Mouse (Mus musculus) heart, adult 8-10 months (tissue): ENCODE data around the gene Pus10. TPM values are rescaled to one million over a fixed set of nuclear protein-coding genes. Genes with fewer than 3 reads are reported as not detected.

ENCODE experiments used
- DNase-seq: peaks from one replicate; pipeline ENCODE4 v3.0.0; 2022; ENCODE audit warnings: low spot score
- total RNA-seq, 4 experiments: library from RNA; stranded (reverse); gene quantifications; 2 replicates each; pipeline ENCODE4 v1.2.4; 2022

The Pus10 gene
- 10 to 100 TPM in 2 of 4 experiments, 1 to 10 TPM in 2; 7.0 to 12.7 (median 9.6) TPM for total RNA-seq

DNA sequence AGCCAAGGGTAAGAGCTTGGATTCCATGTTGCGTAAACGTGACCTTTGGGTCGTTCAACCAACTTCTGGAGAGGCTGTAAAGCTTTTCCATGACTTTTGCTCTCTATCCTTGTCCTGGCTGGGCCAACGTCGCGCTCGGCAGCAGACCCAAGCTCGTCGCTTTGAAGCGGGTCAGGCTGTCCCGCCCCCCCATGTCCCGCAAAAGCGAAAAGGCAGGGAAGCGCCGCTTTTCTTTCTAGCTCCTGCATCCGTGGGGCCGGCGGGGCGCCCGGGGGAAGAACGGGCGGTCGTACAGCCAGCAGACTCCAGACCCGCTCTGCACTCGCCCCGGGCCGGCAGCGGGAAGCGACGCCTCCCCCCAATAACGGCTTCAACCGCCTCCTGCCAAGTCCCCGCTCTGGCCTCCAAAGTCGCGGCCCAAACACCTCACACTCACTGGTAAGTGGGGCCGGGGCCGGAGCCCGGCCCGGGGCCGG, at the start of gene Pus10:
TSS of gene Pus10 (plus strand) at position 364 of the 476 bp plus-strand sequence.
- peak; percentile 16 for DNase-seq

DNA sequence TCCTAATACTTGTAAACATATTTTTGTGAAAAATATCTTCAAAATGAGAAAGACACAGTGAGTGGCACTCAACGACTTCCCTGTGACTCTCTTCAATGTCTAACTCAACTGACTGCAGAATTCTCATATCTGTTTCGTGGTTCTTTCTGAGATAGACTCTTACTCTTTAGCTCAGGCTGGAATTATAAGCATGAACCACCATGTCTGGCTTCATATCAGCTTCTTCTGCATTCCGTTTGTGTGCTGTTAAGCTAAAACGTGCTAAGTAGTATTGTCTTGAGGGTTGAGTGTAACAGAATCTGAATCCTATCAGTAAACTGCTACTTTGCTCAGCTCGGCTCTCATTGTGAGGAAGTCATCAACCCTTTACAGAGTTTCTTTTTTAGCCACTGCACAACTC, 46.5 kb upstream of the Pus10 start:
- no peak for DNase-seq

DNA sequence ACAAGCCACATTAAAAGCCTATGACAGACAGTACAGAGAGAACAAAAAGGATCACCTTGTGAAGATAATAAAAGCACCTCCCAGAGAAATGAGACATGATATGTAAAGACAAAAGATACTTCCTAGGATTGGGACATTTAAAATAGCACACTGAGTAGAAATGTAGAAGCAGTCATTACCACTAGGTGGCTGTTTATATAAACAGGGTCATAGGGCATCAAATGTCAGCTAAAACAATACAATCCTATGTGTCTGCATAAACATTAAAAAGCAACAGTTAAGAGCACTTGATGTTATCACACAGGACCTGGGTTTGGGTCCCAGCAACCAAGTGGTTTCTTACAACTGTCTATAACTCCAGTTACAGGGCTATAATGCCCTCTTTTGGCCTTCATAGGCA, 34.8 kb upstream of the Pus10 start:
- no peak for DNase-seq

DNA sequence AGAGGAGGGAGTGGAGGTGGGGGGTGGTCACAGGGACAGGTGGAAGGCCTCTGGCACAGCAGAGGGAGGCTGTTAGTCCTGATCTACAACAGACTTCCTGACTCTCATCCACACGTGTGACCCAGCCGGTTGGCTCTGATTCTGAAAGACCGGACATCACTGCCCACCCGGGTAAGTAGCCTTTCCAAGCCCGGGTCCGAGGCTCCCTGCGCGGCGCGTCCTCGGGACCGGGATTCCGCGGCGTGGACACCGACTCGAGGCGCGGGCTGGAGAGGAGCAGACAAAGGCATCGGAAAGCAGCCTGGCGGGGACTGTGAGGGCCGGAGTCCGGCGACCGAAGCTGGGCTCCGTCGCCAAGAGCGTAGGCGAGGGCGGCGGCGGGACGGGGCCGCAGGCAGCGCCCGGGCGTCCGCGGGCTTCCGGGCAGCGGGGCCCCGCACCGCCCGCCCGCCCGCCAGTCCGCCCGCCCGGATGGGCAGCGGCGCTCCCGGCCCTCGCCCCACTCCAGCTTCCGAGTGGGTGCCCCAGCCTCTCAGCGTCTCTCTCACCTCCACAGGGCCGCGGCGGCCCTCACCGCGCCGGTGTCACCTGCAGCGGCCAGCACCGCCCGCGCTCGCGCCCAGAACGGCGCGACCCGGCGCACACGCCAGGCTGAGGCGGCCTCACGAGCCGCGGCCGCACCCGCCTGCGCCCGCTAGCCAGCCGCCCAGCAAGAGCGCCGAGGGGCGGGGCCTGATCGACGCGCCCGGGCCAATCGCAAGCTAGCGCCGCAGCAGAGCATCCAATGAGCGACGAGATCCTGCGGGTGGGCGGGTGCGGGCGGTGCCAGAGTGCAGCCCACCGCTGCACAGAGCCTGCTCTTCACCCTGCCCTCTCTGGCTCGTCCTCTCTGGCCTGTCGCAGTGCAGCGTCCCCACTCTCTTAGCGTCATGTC, 32.3 kb upstream of the Pus10 start, which contains the start of gene 0610010F05Rik:
TSS of gene 0610010F05Rik (minus strand) at position 695 of the 934 bp plus-strand sequence.
- peak; percentile 77 for DNase-seq

- DNase-seq = no peak
These were observed 31.6 kb upstream of the Pus10 start for GRCm38 (mm10) chr11:23633879-23634215.

DNA sequence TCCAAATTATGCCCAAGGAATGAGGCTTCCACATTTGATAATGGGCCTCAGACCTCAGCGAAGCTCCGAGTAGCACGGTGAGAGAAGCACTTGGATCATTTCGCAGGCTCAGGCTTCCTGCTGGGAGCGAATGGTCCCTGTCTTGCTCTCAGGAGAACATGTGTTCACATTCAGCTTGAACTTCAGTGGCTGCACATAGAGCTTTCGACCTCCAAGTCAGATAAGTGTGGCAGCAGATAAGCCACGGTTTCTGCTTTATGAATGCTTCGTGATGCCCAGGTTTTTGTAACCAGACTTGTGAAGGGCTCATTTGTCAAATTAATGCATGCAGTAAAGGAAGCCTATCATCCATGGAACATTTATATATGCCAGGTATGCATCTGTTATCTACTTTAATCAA, 30.9 kb upstream of the Pus10 start:
- no peak for DNase-seq

DNA sequence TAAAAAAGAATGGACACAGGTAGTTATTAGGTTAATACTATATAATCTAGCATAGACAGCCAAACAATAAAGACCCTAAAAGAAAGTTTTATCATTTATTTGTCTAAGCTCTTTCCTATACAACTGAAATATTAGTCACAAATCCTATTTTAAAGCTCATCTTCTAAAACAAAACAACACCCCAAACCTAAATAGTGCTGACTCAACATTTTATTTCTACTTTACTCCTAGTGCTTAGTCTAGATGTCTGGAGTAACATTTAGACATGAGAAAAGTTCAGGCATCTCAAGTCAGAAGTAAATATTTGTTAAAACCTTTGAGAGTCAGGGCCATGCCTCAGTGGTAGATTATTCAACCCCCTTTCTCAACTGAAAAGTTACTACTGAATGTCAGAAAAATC, 18.0 kb upstream of the Pus10 start:
- DNase-seq = no peak

- DNase-seq = no peak
These were observed 17.6 kb upstream of the Pus10 start for GRCm38 (mm10) chr11:23647835-23648234.

DNA sequence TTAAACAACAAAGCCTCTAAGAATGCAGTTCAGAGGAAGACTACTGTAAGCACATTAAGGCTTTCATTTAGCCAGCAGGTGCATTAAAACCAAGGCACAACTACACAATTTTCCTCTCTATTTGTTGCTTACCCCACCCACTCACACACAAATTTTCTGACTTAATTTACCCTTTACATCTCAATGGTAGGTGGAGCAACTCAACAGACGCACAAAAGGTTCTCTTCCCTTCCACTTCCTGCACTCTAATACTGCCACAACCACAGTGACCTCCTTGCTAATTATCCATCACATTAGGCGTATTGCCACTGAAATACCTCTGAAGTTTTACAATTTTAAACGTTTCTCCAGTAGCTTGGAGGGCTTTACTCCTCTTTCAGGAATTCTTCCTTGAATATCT, 11.8 kb upstream of the Pus10 start:
- no peak for DNase-seq

DNA sequence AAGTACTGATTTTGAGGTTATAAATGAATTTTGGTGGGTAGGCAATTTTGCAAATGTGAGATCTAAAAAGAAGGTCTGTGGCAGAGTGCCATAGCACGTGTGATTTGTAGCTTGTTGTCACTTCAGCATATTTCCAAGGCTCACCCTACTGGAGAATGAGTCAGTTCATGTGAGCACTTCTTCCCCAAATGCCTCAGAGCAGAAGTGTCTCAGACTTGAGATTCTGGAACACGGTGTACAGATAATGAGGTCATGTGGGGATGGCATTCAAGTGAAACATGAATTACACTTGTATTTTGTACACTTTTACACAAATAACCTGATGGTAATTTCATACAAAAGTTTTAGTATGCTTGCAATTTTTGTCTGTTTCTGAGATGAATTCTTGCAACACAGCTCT, 7.7 kb upstream of the Pus10 start:
- peak; percentile 4 for DNase-seq

- no peak for DNase-seq
These were observed 1.2 kb upstream of the Pus10 start for GRCm38 (mm10) chr11:23664232-23664631.

GRCm38 (mm10) chr11:23665798-23666501, 476 bp downstream of the Pus10 start, which contains the start of gene Pex13:
TSS of gene Pex13 (minus strand) at chr11:23665959.
- peak; percentile 88 for DNase-seq

DNA sequence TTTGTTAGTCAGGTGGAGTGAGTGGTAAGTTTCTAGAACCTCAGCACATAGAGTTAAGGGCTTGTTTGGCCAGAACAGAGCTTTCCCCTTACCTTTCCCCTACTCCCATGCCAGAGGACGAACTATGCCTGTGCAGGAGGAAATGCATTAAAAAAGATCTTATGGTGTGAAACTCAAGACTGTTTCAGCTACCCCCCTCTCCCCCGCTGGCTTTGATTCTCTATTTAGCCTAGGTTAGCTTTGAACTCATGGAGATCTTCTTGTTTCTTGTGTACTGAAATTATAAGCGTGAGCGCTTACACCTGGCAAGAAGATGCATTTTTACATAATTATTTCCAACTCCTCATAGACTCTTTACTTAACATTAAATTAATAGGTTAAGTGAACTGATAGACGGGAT, 1.1 kb downstream of the Pus10 start:
- no peak for DNase-seq

DNA sequence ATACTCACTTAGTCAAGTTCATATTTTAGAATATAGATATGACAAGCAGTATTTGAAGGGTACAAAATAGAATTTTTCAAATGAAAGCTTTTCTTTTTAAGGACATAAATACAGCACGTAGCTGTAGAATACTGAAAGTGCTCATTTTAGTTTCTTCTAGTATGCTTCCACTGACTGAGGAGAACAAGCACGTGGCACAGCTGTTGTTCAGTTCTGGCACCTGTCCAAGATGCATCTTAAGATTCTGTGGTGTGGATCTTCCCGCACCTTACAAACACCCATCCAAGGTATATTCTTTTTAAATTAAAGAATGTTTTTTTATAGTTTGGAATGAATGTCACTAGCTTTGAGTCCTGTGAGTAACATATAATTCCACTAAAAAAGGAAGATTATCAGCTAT, 1.7 kb downstream of the Pus10 start:
- DNase-seq = no peak

- no peak for DNase-seq
These were observed 6.8 kb downstream of the Pus10 start for GRCm38 (mm10) chr11:23672256-23672749.

GRCm38 (mm10) chr11:23676100-23676499, 10.6 kb downstream of the Pus10 start:
- no peak for DNase-seq

DNA sequence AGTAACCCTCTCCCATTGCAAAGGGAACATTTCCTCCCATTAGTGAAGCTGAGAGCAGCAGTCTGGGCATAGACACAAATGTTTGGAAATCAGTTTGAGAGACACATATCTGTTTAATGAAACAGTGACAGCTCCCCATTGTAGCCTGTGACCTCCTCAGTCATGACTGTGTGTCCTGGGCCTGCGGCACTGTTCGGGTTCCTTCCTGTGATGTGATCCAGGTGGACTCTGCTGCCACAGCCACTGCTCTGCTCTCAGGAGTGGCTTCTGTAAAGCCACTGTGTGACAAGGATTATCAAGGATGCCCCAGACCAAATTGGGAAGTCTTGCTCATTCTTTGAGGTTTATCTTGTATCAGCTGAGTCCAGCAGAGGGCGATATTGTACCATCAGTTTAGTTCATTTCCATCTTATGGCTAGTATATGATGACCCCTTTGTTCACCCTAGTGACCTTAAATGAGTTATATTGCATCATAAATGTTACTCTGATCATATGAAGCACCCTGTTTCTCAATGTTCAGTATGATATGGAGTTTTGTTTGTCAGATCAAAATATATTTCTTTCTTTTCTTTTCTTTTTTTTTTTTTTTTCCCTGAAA, 13.7 kb downstream of the Pus10 start:
- peak; percentile 73 for DNase-seq

DNA sequence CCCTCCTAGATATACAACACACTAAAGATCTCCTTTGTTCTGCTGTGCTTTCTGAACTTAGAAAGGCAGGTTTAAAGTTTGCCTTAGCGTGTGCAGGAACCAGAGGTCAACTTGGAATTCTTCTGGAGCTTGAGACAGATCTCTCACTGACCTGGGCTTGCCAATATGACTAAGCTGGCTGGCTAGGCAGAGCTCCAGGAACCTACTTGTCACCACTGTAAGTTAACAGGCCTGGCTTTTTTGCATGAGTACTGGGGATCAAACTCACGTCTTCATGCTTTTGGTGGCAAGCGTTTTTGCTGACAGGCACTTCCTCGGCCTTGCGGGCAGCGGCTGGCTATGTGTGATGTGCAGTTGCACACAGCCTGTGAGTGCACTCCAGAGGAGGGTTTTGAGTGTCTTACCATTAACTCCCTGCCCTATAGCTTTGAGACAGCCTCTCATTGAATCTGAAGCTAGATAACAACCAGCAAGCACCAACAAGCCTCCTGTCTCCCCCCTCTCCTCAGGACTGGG, 15.0 kb downstream of the Pus10 start:
- peak; percentile 10 for DNase-seq

DNA sequence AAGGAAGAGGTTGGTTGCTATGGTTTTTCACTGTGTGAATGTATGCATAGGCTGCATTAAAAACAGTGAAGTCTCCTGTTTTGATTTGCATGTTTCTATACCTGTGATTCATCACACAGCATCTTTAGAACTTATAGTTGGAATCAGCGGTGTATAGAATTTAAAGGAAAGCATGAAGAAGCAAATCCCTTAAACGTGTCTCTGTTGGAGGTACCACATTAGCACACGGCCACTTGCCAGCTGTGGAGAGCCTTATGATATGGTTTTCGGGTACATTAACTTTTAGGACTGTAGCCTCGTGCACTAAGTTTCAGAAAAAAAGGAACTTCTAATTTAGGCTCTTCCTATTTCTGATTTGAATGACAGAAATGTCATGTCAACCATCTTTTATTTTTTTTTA, 17.1 kb downstream of the Pus10 start:
- no peak for DNase-seq

GRCm38 (mm10) chr11:23686671-23687070, 21.2 kb downstream of the Pus10 start:
- DNase-seq = no peak

DNA sequence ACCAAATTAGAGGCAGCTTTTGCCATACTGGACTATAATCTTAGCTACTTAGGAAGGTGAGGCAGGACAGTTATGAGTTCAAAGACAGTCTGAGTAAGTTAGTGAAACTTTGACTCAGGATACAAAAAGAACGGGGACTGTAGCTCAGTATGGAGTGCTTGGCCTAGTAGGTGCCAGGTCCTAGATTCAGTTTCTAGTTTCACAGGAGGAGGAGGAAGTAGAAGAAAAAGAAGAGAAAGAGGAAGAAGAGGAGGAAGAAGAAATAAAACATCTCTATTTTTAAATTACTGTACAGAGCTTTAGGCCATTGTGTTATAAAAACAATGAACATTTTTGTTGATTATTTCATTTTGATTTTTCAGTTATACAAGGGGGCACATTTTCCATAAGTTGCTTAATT, 22.6 kb downstream of the Pus10 start:
- no peak for DNase-seq

DNA sequence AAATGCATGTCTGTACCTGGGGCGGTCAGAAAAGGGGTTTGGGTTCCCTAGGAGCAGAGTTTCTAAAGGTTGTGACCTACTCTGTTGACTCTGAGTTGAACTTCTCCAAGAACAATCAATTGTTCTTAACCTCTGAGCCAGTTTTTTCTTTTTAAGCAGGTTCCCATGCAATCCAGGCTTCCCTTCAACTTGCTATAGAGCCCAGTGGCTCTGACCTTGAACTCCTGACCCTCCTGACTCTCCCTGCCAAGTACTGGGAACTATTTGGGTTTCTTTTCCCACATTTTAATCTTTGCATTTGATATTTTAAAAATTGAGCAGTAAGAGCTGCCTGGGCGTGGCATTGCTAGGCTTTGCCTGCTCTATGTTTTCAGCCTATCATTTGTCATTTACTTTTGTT, 27.8 kb downstream of the Pus10 start:
- no peak for DNase-seq
